Mouse (Mus musculus): ENCODE data around the gene Dus2. TPM values are rescaled to one million over a fixed set of nuclear protein-coding genes. Genes with fewer than 3 reads are reported as not detected.

Dus2 gene
- total RNA-seq, 1 experiment = 17.4 TPM

DNA sequence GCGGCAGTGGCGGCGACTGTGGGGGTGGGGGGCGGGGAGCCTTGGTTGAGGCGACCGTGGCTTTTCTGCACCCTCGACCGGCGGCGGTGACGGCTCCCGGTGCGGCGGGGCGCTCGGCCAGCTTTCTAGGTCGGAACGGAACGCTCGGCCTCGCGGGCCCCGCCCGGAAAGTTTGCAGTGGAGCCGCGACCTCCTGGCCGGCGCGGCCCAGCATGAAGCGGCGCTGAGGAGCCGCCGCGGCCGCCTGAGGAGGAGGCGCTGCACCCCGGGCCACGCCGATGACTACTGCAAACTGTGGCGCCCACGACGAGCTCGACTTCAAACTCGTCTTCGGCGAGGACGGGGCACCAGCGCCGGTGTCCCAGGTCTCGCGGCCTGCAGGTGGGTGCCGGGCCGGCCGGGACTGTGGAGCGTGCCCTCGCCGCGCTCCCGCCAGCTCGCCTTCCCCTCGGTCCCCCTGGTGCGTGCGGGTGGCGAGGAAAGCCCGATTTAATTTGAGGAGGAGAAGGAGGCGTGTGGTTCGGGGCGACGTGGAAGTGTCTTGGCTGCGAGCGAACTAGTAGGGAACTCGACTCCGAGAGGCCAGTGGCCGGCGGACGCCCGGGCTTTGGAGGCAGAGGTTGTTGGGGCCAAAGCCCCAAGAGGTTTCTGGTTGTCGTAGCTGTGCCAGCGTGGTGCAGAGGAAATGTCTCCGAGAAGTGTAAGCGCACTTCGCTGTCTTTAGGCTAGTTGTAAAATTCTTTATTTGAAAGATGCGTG, 68.7 kb downstream of the Dus2 start:
- H3K27ac ChIP-seq (ENCODE audit: insufficient read depth, low read depth, low read length, poor library complexity, severe bottlenecking) = peak overlapping the region; percentile 15
- H3K4me1 ChIP-seq (ENCODE audit: control insufficient read depth in 2 of 2, insufficient read depth in 2 of 2, low read length in 2 of 2, poor library complexity in 1 of 2) = peaks cover 6 to 8% of the 10 kb centered on the region in 2 experiments
- in situ Hi-C loops (cut with MboI; ENCODE audit: low sequenced_read_pairs in 2 of 2, unreplicated experiment in 2 of 2) = no loop called here
- no peaks in the 10 kb centered on the region for H3K36me3 ChIP-seq (ENCODE audit: control insufficient read depth, insufficient read depth, low read length, poor library complexity, severe bottlenecking)
- no peaks in the 10 kb centered on the region for H3K9me3 ChIP-seq (ENCODE audit: control insufficient read depth, insufficient read depth, low read depth, low read length)
- TF ChIP-seq ZC3H11A (IDR thresholded peaks at IDR 0.05; ENCODE audit: borderline replicate concordance, low read depth, low read length) (no peak), CHD2 (IDR thresholded peaks at IDR 0.05; ENCODE audit: low read depth, low read length) (no peak), MAFK (IDR thresholded peaks at IDR 0.05; ENCODE audit: insufficient read depth, low read depth, low read length) (no peak), ZNF384 (IDR thresholded peaks at IDR 0.05; ENCODE audit: low read depth, low read length) (no peak), HCFC1 (IDR thresholded peaks at IDR 0.05; ENCODE audit: borderline replicate concordance, insufficient read depth, low read length) (no peak)
- peak overlapping the region; percentile 89 to 93 for H3K4me3 ChIP-seq (ENCODE audit: insufficient read depth in 1 of 2, low read depth in 1 of 2, low read length in 2 of 2, poor library complexity in 1 of 2, severe bottlenecking in 1 of 2)
- DNase-seq (ENCODE audit: low read depth, low spot score) = no peak
- peak overlapping the region; percentile 85 for H3K9ac ChIP-seq (ENCODE audit: insufficient read depth, low read depth, low read length, poor library complexity, severe bottlenecking)

GRCm38 (mm10) chr8:106060521-106060920, 69.4 kb downstream of the Dus2 start:
- no peak overlapping the region for H3K27ac ChIP-seq (ENCODE audit: insufficient read depth, low read depth, low read length, poor library complexity, severe bottlenecking)
- in situ Hi-C loops (cut with MboI; ENCODE audit: low sequenced_read_pairs in 2 of 2, unreplicated experiment in 2 of 2) = no loop called here
- no peaks in the 10 kb centered on the region for H3K36me3 ChIP-seq (ENCODE audit: control insufficient read depth, insufficient read depth, low read length, poor library complexity, severe bottlenecking)
- no peak for TF ChIP-seq MAFK (IDR thresholded peaks at IDR 0.05; ENCODE audit: insufficient read depth, low read depth, low read length)
- no peak for TF ChIP-seq HCFC1 (IDR thresholded peaks at IDR 0.05; ENCODE audit: borderline replicate concordance, insufficient read depth, low read length)
- no peak for TF ChIP-seq ZNF384 (IDR thresholded peaks at IDR 0.05; ENCODE audit: low read depth, low read length)
- no peak for TF ChIP-seq CHD2 (IDR thresholded peaks at IDR 0.05; ENCODE audit: low read depth, low read length)
- no peak for TF ChIP-seq ZC3H11A (IDR thresholded peaks at IDR 0.05; ENCODE audit: borderline replicate concordance, low read depth, low read length)
- H3K4me1 ChIP-seq (ENCODE audit: control insufficient read depth in 2 of 2, insufficient read depth in 2 of 2, low read length in 2 of 2, poor library complexity in 1 of 2) = peaks cover 0 to 2% of the 10 kb centered on the region in 2 experiments; a peak in 2 of 4 replicates
- DNase-seq (ENCODE audit: low read depth, low spot score) = no peak
- no peak overlapping the region for H3K9ac ChIP-seq (ENCODE audit: insufficient read depth, low read depth, low read length, poor library complexity, severe bottlenecking)
- H3K4me3 ChIP-seq (ENCODE audit: insufficient read depth in 1 of 2, low read depth in 1 of 2, low read length in 2 of 2, poor library complexity in 1 of 2, severe bottlenecking in 1 of 2) = peak overlapping the region; percentile 89 to 93; a peak in 3 of 4 replicates
- H3K9me3 ChIP-seq (ENCODE audit: control insufficient read depth, insufficient read depth, low read depth, low read length) = no peaks in the 10 kb centered on the region

DNA sequence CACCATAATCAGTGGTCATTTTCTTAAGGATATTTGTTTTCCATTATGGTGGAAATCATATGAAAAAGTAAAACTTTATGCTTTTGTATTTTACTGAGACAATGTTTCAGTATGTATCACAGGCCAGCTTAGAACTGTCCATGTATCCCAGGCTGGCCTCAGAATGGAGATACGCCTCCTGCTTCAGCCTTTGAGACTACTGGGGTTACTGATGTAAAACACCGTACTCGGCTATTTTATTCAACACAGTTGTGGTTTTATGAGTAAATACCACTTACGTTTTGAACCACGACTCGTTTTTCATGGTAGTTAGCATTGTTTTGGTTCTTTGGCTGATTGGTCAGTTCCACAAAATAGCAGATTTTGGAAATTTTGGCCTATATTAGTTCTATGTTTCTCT, 70.5 kb downstream of the Dus2 start:
- no peaks in the 10 kb centered on the region for H3K36me3 ChIP-seq (ENCODE audit: control insufficient read depth, insufficient read depth, low read length, poor library complexity, severe bottlenecking)
- TF ChIP-seq HCFC1 (IDR thresholded peaks at IDR 0.05; ENCODE audit: borderline replicate concordance, insufficient read depth, low read length) = no peak
- TF ChIP-seq ZC3H11A (IDR thresholded peaks at IDR 0.05; ENCODE audit: borderline replicate concordance, low read depth, low read length) = no peak
- TF ChIP-seq ZNF384 (IDR thresholded peaks at IDR 0.05; ENCODE audit: low read depth, low read length) = no peak
- TF ChIP-seq CHD2 (IDR thresholded peaks at IDR 0.05; ENCODE audit: low read depth, low read length) = no peak
- no peak for TF ChIP-seq MAFK (IDR thresholded peaks at IDR 0.05; ENCODE audit: insufficient read depth, low read depth, low read length)
- no peak for DNase-seq (ENCODE audit: low read depth, low spot score)
- no peak overlapping the region for H3K27ac ChIP-seq (ENCODE audit: insufficient read depth, low read depth, low read length, poor library complexity, severe bottlenecking)
- H3K9me3 ChIP-seq (ENCODE audit: control insufficient read depth, insufficient read depth, low read depth, low read length) = no peaks in the 10 kb centered on the region
- no peak overlapping the region for H3K4me3 ChIP-seq (ENCODE audit: insufficient read depth in 1 of 2, low read depth in 1 of 2, low read length in 2 of 2, poor library complexity in 1 of 2, severe bottlenecking in 1 of 2)
- peaks cover 0 to 2% of the 10 kb centered on the region in 2 experiments; a peak in 1 of 4 replicates for H3K4me1 ChIP-seq (ENCODE audit: control insufficient read depth in 2 of 2, insufficient read depth in 2 of 2, low read length in 2 of 2, poor library complexity in 1 of 2)
- no peak overlapping the region for H3K9ac ChIP-seq (ENCODE audit: insufficient read depth, low read depth, low read length, poor library complexity, severe bottlenecking)
- in situ Hi-C loops (cut with MboI; ENCODE audit: low sequenced_read_pairs in 2 of 2, unreplicated experiment in 2 of 2) = no loop called here

GRCm38 (mm10) chr8:106063046-106063445, 71.9 kb downstream of the Dus2 start:
- Histone ChIP-seq H3K4me3 (ENCODE audit: insufficient read depth in 1 of 2, low read depth in 1 of 2, low read length in 2 of 2, poor library complexity in 1 of 2, severe bottlenecking in 1 of 2) (no peak overlapping the region), H3K27ac (ENCODE audit: insufficient read depth, low read depth, low read length, poor library complexity, severe bottlenecking) (no peak overlapping the region), H3K9ac (ENCODE audit: insufficient read depth, low read depth, low read length, poor library complexity, severe bottlenecking) (no peak overlapping the region), H3K36me3 (ENCODE audit: control insufficient read depth, insufficient read depth, low read length, poor library complexity, severe bottlenecking) (no peaks in the 10 kb centered on the region), H3K4me1 (ENCODE audit: control insufficient read depth in 2 of 2, insufficient read depth in 2 of 2, low read length in 2 of 2, poor library complexity in 1 of 2) (peaks cover 0 to 2% of the 10 kb centered on the region in 2 experiments; a peak in 1 of 4 replicates), H3K9me3 (ENCODE audit: control insufficient read depth, insufficient read depth, low read depth, low read length) (no peaks in the 10 kb centered on the region)
- TF ChIP-seq MAFK (IDR thresholded peaks at IDR 0.05; ENCODE audit: insufficient read depth, low read depth, low read length) = no peak
- TF ChIP-seq HCFC1 (IDR thresholded peaks at IDR 0.05; ENCODE audit: borderline replicate concordance, insufficient read depth, low read length) = no peak
- no peak for TF ChIP-seq CHD2 (IDR thresholded peaks at IDR 0.05; ENCODE audit: low read depth, low read length)
- no peak for TF ChIP-seq ZC3H11A (IDR thresholded peaks at IDR 0.05; ENCODE audit: borderline replicate concordance, low read depth, low read length)
- TF ChIP-seq ZNF384 (IDR thresholded peaks at IDR 0.05; ENCODE audit: low read depth, low read length) = no peak
- in situ Hi-C loops (cut with MboI; ENCODE audit: low sequenced_read_pairs in 2 of 2, unreplicated experiment in 2 of 2) = no loop called here
- DNase-seq (ENCODE audit: low read depth, low spot score) = no peak
